Mouse (Mus musculus) lung, postnatal 0 days (tissue): ENCODE results near the gene Gzmd. TPM values are rescaled to one million over a fixed set of nuclear protein-coding genes. Genes with fewer than 3 reads are reported as not detected.

ENCODE experiments used
- ATAC-seq: fragments of 200-750 bp; cut with Nextera tagmentation; 2 replicates; pipeline ENCODE4 v1.8.0; 2017; ENCODE audit warnings: moderate library complexity
- DNase-seq: peaks from one replicate; pipeline ENCODE4 v3.0.0-alpha.2; 2016; ENCODE audit warnings: low spot score
- H3K27ac ChIP-seq: fragments of 300-500 bp; sonication (generic); 2 replicates; pipeline ENCODE4 v1.5.1; 2014; ENCODE audit warnings: antibody characterized with exemption, mild to moderate bottlenecking, low read length, mixed read lengths
- H3K27me3 ChIP-seq: fragments of 300-500 bp; sonication (generic); replicated peaks from 2 replicates; pipeline ENCODE4 v1.6.1; 2014; ENCODE audit warnings: low read length, mixed read lengths; ENCODE audit not compliant: insufficient read depth
- H3K36me3 ChIP-seq: fragments of 300-500 bp; sonication (generic); 2 replicates; pipeline ENCODE4 v1.6.1; 2014; ENCODE audit warnings: low read length, mixed read lengths; ENCODE audit not compliant: insufficient read depth
- H3K4me1 ChIP-seq: fragments of 300-500 bp; sonication (generic); 2 replicates; pipeline ENCODE4 v1.6.1; 2014; ENCODE audit warnings: antibody characterized with exemption, low read depth, low read length, mixed read lengths; ENCODE audit not compliant: insufficient read depth
- H3K4me2 ChIP-seq: fragments of 300-500 bp; sonication (generic); replicated peaks from 2 replicates; pipeline ENCODE4 v1.6.1; 2014; ENCODE audit warnings: low read depth, mild to moderate bottlenecking, low read length, moderate library complexity, mixed read lengths
- H3K4me3 ChIP-seq: fragments of 300-500 bp; sonication (generic); 2 replicates; pipeline ENCODE4 v1.5.1; 2014; ENCODE audit warnings: low read depth, low read length
- H3K9ac ChIP-seq: fragments of 300-500 bp; sonication (generic); replicated peaks from 2 replicates; pipeline ENCODE4 v1.6.1; 2014; ENCODE audit warnings: low read depth, mild to moderate bottlenecking
- H3K9me3 ChIP-seq: fragments of 300-500 bp; sonication (generic); 2 replicates; pipeline ENCODE4 v1.6.1; 2016; ENCODE audit warnings: low read length, mixed read lengths
- CTCF ChIP-seq: IDR thresholded peaks from 2 replicates; pipeline ENCODE4 v1.5.1; 2016; ENCODE audit warnings: antibody characterized with exemption, mild to moderate bottlenecking
- EP300 ChIP-seq: IDR thresholded peaks from 2 replicates; pipeline ENCODE4 v1.6.1; 2016; ENCODE audit warnings: antibody characterized with exemption, mild to moderate bottlenecking, control low read depth
- WGBS: fragments of 180-500 bp; shearing (Covaris S2); extraction: QIAGEN DNeasy Blood & Tissue Kit; methylation state at CpG from one replicate; pipeline ENCODE4 v1.1.7; 2014; 5-methylcytosine and 5-hydroxymethylcytosine counted together
- polyA plus RNA-seq: library from polyadenylated mRNA; unstranded; fragments of >200 nt; fragmentation: Nextera tagmentation; extraction: Ambion mirVana; gene quantifications from 2 replicates; pipeline ENCODE4 v1.2.1, GENCODE M21; 2015

The Gzmd gene
- polyA plus RNA-seq, 1 experiment from 2014 or later = not detected

DNA sequence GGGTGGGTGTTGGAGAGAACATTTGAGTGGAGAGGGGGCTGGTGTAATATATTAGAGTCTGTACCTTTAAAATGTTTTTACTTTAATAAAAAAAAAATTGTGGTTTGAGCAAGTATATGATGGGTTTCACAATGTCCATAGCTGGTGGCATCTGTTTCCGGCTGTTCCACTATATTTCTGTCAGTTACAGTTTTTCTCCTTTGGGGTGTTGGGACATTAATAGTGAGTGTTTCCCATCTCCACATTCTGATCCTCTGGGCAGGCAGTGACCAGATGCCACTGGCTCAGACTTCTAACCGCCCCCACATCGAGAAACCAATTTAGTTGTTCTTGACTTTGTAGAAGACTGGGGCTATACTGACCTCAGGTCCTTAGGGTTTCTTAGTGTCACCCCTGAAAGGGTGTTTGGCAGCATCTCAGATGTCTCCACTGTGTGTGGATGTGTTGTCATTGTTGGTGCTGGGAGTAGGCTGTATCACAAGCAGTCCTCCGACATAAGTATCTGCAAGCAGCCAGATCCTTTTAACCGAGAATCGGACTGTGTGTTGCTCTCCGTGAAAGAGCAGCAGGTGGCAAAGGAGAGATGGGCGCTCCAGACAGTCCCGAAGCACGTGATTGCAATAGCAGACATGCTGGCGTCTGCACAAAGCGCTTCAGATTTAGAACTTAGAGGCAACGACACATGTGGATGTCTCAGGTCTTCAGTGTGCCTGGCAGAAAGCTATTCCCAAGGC lies 26.8 kb downstream of the Gzmd start:
- ATAC-seq (peak; percentile 17; the same call in 1 of the 2 replicates), DNase-seq (peak; percentile 24)
- 72% methylated on average over 13 of the region's 13 CpGs for WGBS
- Histone ChIP-seq H3K9me3 (no peaks in the 10 kb centered on the region), H3K27me3 (no peaks in the 10 kb centered on the region), H3K9ac (no peak overlapping the region), H3K4me3 (no peak overlapping the region), H3K36me3 (no peaks in the 10 kb centered on the region), H3K4me1 (no peaks in the 10 kb centered on the region), H3K4me2 (no peak overlapping the region), H3K27ac (no peak overlapping the region)
- TF ChIP-seq EP300 (no peak), CTCF (no peak)

DNA sequence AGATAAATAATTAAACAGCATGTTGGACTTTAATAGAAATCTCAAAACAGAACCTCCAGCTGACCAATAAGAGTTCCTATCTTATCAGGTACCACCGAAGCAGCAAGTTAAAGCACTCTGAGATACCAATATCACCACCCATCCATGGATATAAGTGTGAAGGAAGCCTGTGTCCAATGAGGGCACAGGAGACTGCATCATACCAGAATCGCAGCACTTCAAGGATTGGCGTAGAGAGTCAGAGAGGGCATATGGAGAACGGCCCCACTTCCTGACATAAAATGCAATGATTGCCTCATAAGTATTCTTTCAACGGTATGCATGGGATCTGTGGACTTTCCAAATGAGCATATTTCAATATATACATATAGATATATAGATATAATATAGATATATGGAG lies 27.4 kb downstream of the Gzmd start:
- H3K9ac ChIP-seq = no peak overlapping the region
- H3K9me3 ChIP-seq = no peaks in the 10 kb centered on the region
- no peaks in the 10 kb centered on the region for H3K27me3 ChIP-seq
- H3K27ac ChIP-seq = no peak overlapping the region
- no peak overlapping the region for H3K4me3 ChIP-seq
- no peaks in the 10 kb centered on the region for H3K4me1 ChIP-seq
- no peak overlapping the region for H3K4me2 ChIP-seq
- TF ChIP-seq CTCF (no peak), EP300 (no peak)
- no peaks in the 10 kb centered on the region for H3K36me3 ChIP-seq
- DNase-seq (no peak), ATAC-seq (no peak)
- 68% methylated on average over 5 of the region's 5 CpGs for WGBS

DNA sequence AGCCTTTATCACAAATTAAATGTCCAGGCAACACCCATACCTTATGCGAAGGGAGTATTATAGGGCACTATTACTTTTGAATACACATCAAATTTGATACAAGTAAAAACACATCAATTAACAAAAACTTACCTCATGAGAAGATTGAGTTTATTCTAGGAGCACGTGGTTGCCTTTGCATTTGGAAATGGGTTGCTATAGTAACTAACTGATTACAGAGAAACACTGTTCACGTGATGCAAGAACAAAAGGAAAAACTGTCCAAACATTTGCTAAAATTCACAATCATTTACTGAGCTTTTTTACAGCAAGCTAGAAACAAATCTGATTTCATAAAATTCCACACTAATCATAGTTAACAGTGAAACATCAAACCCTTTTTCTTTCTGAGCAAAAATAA lies 29.0 kb downstream of the Gzmd start:
- ATAC-seq (no peak), DNase-seq (no peak)
- Histone ChIP-seq H3K27me3 (no peaks in the 10 kb centered on the region), H3K36me3 (no peaks in the 10 kb centered on the region), H3K4me1 (no peaks in the 10 kb centered on the region), H3K9me3 (no peaks in the 10 kb centered on the region), H3K4me2 (no peak overlapping the region), H3K27ac (no peak overlapping the region), H3K9ac (no peak overlapping the region), H3K4me3 (no peak overlapping the region)
- 55% methylated on average over 3 of the region's 3 CpGs for WGBS
- TF ChIP-seq EP300 (no peak), CTCF (no peak)

DNA sequence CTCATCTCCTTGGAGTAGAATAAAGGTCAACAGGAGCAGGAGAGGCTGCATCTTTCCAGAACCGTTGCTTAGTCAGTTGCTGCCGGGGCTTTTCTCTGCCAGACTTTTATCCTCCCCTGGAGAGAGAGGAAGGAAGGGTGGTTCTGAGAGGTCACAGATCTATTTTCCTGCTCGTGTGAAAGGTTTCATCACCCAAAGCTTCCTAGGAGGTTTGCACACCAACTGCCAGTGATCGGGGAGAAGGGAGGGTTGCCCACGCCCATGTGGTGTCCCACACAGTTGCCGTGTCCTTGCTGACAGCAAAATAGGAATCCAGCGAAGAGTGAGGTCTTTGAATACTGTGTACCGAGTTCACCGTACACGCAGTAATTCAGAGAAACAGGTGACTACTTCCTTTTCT lies 30.0 kb downstream of the Gzmd start, which contains the start of gene Ctsg:
Ctsg (minus strand) TSS at position 189 of the 400 bp plus-strand sequence.
- DNase-seq = no peak
- no peaks in the 10 kb centered on the region for H3K27me3 ChIP-seq
- no peak within 1 kb of the TSS for H3K27ac ChIP-seq
- H3K36me3 ChIP-seq = no peaks in the 10 kb centered on the region
- TF ChIP-seq EP300 (no peak), CTCF (no peak)
- H3K4me2 ChIP-seq = no peak within 1 kb of the TSS
- WGBS = 63% methylated on average over 10 of the region's 10 CpGs
- no peak within 1 kb of the TSS for H3K4me3 ChIP-seq
- no peaks in the 10 kb centered on the region for H3K4me1 ChIP-seq
- ATAC-seq = no peak
- H3K9ac ChIP-seq = no peak within 1 kb of the TSS
- H3K9me3 ChIP-seq = no peaks in the 10 kb centered on the region

DNA sequence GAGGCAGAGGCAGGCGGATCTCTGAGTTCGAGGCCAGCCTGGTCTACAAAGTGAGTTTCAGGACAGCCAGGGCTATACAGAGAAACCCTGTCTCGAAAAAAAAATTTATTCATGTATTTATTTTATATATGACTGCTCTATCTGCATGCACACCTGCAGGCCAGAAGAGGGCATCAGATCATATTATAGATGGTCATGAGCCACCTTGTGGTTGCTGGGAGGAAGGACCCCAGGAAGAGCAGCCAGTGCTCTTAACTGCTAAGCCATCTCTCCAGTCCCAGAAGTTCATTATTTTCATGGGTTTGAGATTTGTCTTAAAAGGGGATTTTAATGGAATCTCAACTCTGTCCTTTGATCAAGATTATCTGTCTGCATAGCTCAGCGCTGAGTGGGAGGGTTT lies 33.5 kb downstream of the Gzmd start:
- H3K9ac ChIP-seq = no peak overlapping the region
- no peak overlapping the region for H3K4me3 ChIP-seq
- H3K36me3 ChIP-seq = no peaks in the 10 kb centered on the region
- H3K9me3 ChIP-seq = no peaks in the 10 kb centered on the region
- ATAC-seq (no peak), DNase-seq (peak; percentile 35)
- no peaks in the 10 kb centered on the region for H3K27me3 ChIP-seq
- no peak for TF ChIP-seq EP300
- peak; percentile 69 for TF ChIP-seq CTCF
- no peaks in the 10 kb centered on the region for H3K4me1 ChIP-seq
- no peak overlapping the region for H3K27ac ChIP-seq
- no peak overlapping the region for H3K4me2 ChIP-seq
- 79% methylated on average over 4 of the region's 4 CpGs for WGBS

DNA sequence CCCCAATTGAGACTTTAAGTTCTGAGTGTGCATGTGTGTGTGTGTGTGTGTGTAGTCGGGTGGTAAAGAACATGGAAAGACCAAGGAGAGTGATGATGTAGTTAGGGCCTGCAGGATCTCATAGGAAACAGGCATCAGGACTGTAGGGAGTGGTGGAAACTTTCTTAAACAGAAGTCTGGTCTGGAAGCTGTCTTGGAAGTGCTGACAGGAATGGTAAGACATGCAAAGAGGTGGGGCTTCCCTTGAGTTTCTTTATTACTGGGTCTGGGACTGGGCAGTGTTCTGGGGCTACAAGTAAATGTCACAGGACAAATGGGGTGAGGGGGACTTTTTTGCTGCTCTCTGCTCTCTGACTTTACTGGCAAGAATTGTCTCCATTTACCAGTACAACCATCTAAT lies 34.8 kb downstream of the Gzmd start:
- no peak overlapping the region for H3K9ac ChIP-seq
- H3K4me1 ChIP-seq = no peaks in the 10 kb centered on the region
- WGBS = 62% methylated on average over 1 of the region's 1 CpGs
- DNase-seq = no peak
- no peak overlapping the region for H3K27ac ChIP-seq
- ATAC-seq = no peak
- no peak overlapping the region for H3K4me2 ChIP-seq
- no peaks in the 10 kb centered on the region for H3K27me3 ChIP-seq
- no peaks in the 10 kb centered on the region for H3K9me3 ChIP-seq
- no peak for TF ChIP-seq EP300
- H3K36me3 ChIP-seq = no peaks in the 10 kb centered on the region
- H3K4me3 ChIP-seq = no peak overlapping the region
